Mouse (Mus musculus) cortical plate, adult 2 months (tissue): ENCODE results near the gene Sgms2. TPM values are rescaled to one million over a fixed set of nuclear protein-coding genes. Genes with fewer than 3 reads are reported as not detected.
A peak's percentile ranks its signal among the peaks of the same experiment; 100 is the strongest.

Source experiments
- H3K27ac ChIP-seq: fragments of 200-500 bp; 2 replicates; pipeline ENCODE4 v1.5.1; 2012; ENCODE audit warnings: low read length, control low read depth, inconsistent platforms; ENCODE audit not compliant: insufficient read depth
- H3K4me1 ChIP-seq: fragments of 200-500 bp; 2 replicates; pipeline ENCODE4 v1.6.1; 2011; ENCODE audit warnings: low read length; ENCODE audit not compliant: control insufficient read depth, insufficient read depth
- H3K4me3 ChIP-seq: fragments of 200-500 bp; 2 replicates; pipeline ENCODE4 v1.5.1; 2011; ENCODE audit warnings: mild to moderate bottlenecking, low read length, control low read depth; ENCODE audit not compliant: insufficient read depth
- CTCF ChIP-seq: fragments of 200-500 bp; IDR thresholded peaks from 2 replicates; pipeline ENCODE4 v1.5.1; 2011; ENCODE audit warnings: mild to moderate bottlenecking, control low read depth, low read length; ENCODE audit not compliant: insufficient read depth; ENCODE audit errors: extremely low read depth
- POLR2A ChIP-seq: fragments of 200-500 bp; IDR thresholded peaks from 2 replicates; pipeline ENCODE4 v1.6.1; 2011; ENCODE audit warnings: mild to moderate bottlenecking, low read length, control low read depth; ENCODE audit not compliant: insufficient read depth; ENCODE audit errors: extremely low read depth
- polyA plus RNA-seq: library from polyadenylated mRNA; depleted of rRNA; stranded (reverse); fragments of >200 nt; gene quantifications from 2 replicates; pipeline ENCODE4 v1.2.3, GENCODE M21; 2012

The Sgms2 gene
- polyA plus RNA-seq, 1 experiment, result 1.3 TPM

DNA sequence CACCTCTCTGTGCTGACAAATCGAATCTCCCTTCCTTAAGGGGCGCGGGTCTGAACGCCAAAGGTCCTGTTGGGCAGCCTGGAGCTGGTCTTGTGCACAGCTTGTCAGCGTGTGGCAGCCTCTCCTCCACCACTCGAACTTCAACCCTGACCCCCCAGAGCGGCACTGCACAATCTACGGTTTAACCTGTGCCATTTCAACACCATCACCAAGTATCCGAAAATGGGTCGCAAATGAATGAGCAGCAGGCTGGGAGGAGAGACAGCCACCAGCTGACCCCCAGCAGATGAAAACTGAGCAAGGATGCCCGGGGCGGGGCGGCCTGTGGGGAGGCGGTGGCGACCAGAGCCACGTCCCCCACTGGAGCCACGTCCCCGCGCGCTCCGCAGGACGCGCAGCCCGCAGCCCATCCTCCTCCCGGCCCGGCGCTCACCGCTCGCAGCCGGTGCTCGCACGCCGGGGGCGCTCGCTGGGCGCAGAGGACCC, 1.5 kb downstream of the Sgms2 start:
- TF ChIP-seq CTCF (no peak), POLR2A (no peak)
- H3K4me3 ChIP-seq, result peak overlapping the region; percentile 91
- H3K27ac ChIP-seq, result peak overlapping the region; percentile 48
- no peaks in the 10 kb centered on the region for H3K4me1 ChIP-seq

DNA sequence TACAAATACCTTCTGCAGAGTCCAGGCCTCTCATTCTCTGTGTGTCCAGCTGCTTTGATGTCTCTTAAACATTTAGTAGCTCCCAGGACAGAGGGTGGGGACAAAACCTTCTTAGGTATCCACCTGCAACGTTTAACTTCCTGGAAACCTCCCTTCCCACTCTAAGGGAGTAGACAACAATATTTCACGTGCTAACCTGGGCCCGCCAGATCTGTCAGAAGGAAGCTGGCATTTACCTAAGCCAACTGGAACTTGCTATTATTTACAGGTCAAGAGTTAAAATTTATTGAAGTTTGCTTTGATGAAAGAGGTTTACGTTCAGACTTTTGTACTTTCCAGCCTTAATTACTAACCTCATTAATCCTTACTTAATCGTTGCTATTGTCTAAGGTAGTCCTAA, 2.2 kb downstream of the Sgms2 start:
- Histone ChIP-seq H3K4me1 (no peaks in the 10 kb centered on the region), H3K4me3 (peak overlapping the region; percentile 91; the same call in 1 of the 2 replicates), H3K27ac (no peak overlapping the region)
- TF ChIP-seq POLR2A (no peak), CTCF (no peak)

DNA sequence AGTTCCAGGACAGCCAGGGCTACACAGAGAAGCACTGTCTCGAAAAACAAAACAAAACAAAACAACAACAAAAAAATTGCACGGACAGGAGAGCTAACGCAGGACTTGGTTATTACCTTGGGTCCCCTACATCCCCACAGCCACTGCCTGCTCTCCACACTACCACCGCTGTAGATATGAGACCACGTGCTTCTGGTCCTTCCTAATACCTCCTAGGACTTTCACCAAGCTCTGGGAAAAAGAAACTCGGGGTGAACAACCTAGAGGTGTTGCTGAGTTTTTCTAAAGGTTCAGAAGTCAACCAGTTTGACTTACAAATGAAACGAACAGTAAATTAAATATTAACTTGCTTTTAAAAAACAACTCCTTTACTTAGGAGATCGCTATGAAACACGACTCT, 2.8 kb downstream of the Sgms2 start:
- no peak for TF ChIP-seq POLR2A
- no peak for TF ChIP-seq CTCF
- Histone ChIP-seq H3K4me1 (no peaks in the 10 kb centered on the region), H3K27ac (no peak overlapping the region), H3K4me3 (no peak overlapping the region)

DNA sequence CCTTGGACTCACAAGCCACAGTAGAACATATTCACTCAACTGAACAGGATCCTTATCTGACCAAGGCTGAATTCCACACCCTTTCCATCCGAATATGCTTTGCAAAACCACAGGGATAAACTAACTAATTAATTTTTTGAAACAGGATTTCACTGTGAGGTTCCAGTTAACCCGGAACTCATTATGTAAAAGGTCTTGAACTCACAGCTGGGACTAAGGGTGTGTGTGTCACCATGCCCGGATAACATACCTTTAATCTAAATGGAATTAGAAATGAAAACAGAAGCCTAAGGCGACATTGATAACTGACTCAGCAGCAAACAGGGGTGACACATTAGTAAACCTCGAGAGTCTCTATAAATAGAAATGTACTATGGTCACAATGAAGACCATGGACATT, 5.8 kb downstream of the Sgms2 start:
- Histone ChIP-seq H3K4me3 (no peak overlapping the region), H3K27ac (no peak overlapping the region), H3K4me1 (no peaks in the 10 kb centered on the region)
- TF ChIP-seq CTCF, result no peak
- no peak for TF ChIP-seq POLR2A

DNA sequence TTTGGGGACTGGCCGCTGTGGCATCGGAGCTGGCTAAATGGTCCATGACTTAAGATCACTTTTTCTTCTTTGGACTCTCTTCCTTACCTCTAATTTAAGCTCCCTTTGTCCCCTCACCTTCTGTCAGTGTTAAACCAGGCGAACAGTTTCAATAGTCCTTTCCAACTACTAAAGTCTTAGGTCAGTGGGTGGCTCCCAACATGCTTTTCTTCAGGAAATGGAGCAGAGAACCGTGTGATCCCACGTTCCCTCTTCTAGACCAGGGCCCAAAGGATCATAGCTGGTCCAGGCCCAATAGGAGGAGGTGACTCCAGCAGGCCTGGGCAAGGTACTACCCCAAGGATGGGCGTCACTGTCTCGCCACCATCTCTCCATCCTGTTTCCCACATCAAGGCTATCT, 7.6 kb downstream of the Sgms2 start:
- TF ChIP-seq CTCF (no peak), POLR2A (no peak)
- H3K4me3 ChIP-seq, result no peak overlapping the region
- no peaks in the 10 kb centered on the region for H3K4me1 ChIP-seq
- H3K27ac ChIP-seq, result 0 out of 2 replicates have a peak overlapping the region, but pooled peaks have one; percentile 13

DNA sequence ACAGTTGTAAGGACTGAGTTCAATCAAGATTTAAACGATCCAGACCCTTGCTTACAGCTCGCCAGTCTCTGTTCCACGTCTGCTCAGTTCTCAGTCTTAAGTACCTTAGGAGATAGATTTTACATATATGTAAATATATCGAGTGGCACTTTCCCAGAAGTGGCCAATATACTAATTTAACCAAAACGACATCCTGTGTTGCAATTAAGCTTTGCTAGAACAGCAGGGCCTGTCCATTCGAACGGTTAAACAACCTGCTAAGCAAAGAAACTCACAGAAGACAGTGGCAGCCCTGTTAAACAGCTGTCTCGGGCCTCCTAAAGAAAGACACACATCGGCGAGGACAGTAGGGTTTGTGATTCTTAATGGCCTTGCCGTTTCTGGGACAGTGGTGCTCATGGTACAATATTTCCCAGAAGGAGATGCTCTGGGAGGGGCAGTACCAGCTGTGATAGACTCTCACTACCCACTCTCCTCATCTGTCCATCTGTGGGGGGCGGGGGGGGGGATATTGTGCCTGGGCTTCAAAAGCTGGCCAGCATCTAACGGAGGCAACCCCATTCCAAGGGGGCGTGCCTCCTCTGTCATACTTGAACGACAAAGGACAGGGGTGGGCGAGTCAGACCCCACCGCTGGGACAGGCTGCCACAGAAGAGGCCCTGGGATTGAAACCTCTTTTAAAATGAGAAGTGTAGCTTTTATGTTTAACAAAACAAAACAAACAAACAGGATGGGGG, 9.1 kb downstream of the Sgms2 start:
- no peak overlapping the region for H3K27ac ChIP-seq
- H3K4me1 ChIP-seq, result no peaks in the 10 kb centered on the region
- TF ChIP-seq CTCF (no peak), POLR2A (no peak)
- no peak overlapping the region for H3K4me3 ChIP-seq

DNA sequence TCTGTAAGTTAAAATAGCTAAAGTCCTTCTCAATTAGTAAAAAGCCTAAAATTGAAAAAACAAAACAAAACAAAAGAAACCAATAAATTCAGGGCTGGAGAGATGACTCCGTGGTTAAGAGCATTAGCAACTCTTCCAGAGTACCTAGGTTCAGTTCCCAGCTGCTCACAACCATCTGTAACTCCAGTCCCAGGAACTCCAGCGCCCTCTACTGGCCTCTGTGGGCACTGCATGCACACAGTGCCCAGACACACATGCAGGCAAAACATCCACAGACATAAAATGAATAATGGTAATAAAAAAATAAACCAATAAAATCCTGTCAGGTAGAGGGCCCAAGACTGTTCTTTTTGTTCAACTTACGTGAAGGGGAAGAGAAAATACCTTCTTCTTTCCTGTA, 10.6 kb downstream of the Sgms2 start:
- Histone ChIP-seq H3K4me1 (no peaks in the 10 kb centered on the region), H3K4me3 (no peak overlapping the region), H3K27ac (no peak overlapping the region)
- TF ChIP-seq CTCF (no peak), POLR2A (no peak)

DNA sequence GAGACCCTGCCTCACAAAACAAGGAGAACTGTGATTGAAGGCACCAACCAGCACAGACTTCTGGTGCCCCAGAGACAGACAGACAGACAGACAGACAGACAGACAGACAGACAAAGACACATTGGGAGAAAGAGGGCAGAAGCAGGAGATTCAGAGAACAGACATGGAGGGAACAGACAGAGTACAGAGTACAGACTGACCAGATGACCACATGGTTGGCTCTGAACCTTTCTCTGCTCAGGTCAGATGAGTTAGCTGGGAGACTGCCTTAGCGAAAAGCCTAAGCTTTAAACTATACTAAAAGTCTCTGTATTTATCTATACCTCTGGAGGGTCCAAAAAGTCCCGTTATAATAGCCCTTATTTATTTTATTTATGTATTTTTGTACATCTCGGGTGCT, 11.8 kb downstream of the Sgms2 start:
- TF ChIP-seq CTCF (no peak), POLR2A (no peak)

DNA sequence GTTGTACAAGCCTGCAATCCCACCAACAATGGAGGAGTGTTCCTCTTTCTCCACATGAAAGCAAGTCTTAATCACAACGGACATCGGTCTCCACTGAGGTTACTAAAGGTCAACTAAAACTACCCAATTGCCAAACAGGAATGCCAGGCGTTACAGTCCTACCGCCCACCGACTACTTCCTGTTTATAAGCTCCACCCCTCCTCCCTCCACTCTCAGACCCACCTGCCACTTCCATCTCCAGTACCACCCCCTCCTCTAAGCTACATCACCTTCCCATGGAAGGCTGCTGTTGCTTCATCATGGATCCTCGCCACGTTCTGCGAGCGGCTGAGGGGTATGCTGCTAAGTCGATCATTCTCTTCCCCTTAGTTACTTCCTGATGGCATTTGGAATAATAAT, 15.2 kb downstream of the Sgms2 start:
- Histone ChIP-seq H3K4me1 (no peaks in the 10 kb centered on the region), H3K27ac (no peak overlapping the region), H3K4me3 (no peak overlapping the region)
- TF ChIP-seq POLR2A (no peak), CTCF (no peak)

More for the DNA sequence above, 11.8 kb downstream of the Sgms2 start:
- H3K4me1 ChIP-seq, result no peaks in the 10 kb centered on the region
- no peak overlapping the region for H3K27ac ChIP-seq
- H3K4me3 ChIP-seq, result no peak overlapping the region

DNA sequence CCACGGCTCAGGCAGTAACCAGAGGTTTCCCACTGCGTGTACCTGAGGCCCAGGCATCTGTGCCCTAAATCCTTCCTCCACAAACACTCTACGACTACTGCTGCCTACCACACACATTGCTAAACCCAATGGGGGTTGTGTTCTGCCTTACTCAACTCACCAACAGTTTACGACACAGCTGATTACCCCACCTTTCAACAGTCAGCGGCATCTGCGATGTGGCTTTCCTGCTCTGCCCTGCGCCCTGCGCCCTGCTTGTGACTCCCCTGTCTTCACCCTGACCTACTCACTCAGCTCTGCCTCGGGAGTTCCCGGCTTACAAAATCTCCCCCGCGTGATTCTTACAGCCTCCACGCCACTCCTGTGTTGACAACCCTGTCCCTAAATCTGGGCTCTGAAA, 16.7 kb downstream of the Sgms2 start:
- TF ChIP-seq POLR2A (no peak), CTCF (no peak)
- Histone ChIP-seq H3K4me3 (no peak overlapping the region), H3K27ac (no peak overlapping the region), H3K4me1 (no peaks in the 10 kb centered on the region)

DNA sequence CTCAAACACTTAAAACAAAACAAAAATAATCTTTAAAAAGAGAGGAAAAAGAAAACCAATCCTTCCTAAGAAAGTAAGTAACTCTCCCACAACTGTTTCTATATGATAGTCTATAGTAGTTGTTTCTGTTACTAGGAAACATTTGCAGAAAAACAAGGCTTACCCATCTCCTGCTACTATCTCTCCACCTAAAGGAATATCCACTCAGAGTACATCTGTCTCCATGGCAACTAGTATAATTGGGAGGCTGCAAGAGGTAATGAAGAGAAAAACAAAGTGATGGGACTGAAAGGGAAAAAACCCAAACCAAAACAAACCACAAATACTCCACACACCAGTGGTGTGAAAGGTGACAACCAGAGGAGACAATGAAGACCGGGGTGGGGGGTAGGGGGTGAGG, 17.7 kb downstream of the Sgms2 start:
- no peak for TF ChIP-seq POLR2A
- TF ChIP-seq CTCF, result no peak
- no peak overlapping the region for H3K4me3 ChIP-seq
- no peak overlapping the region for H3K27ac ChIP-seq
- no peaks in the 10 kb centered on the region for H3K4me1 ChIP-seq
